In genomic region chr2:156776907-156777306, GRCm38 (mm10) we compare ENCODE assay signal across 14 mouse cellular contexts. TPM values are rescaled to one million over a fixed set of nuclear protein-coding genes. Genes with fewer than 3 reads are reported as not detected.
A peak's percentile ranks its signal among the peaks of the same experiment; 100 is the strongest.
DNase-seq lines count a peak whose midpoint lies in the region; ATAC-seq and TF ChIP-seq lines count a peak whose summit lies in the region.
"Had no signal": no experiment of that assay in that cellular context is flagged by ENCODE, and none has a peak within 500 bp of the region (broad histone marks: within the 10 kb centered on the region; RNA-seq: fewer than 3 reads in every experiment).

No protein-coding gene starts in this region.

- peaks cover 9% of the 10 kb centered on the region for H3K36me3 ChIP-seq in heart, embryonic 15.5 days
- no peaks in the 10 kb centered on the region for H3K36me3 ChIP-seq in lung, embryonic 16.5 days (ENCODE audit: control insufficient read depth, insufficient read depth, low read length)
- peaks cover 18% of the 10 kb centered on the region; the same call in 1 of the 2 replicates for H3K36me3 ChIP-seq in intestine, embryonic 14.5 days (ENCODE audit: control insufficient read depth, insufficient read depth, low read length)
- 0 out of 2 replicates have a peak, but pooled peaks cover 2% of the 10 kb centered on the region for H3K36me3 ChIP-seq in stomach, postnatal 0 days (ENCODE audit: control insufficient read depth, insufficient read depth, low read length)
- H3K36me3 ChIP-seq: hindbrain, embryonic 13.5 days; midbrain, embryonic 13.5 days; neural tube, embryonic 13.5 days had no signal

- intact Hi-C loops in heart, postnatal 36 days (cut with DNase I) = no loop called here

- no peak for TF ChIP-seq CTCF in stomach, postnatal 0 days (IDR thresholded peaks at IDR 0.05; ENCODE audit: low read depth)

- DNase-seq in heart, postnatal 36 days = no peak
- no peak for DNase-seq in lung, postnatal 10 days
- peak; percentile 51 for DNase-seq in intestine, embryonic 14.5 days (ENCODE audit: low spot score)
- no peak for DNase-seq in stomach, postnatal 0 days (ENCODE audit: low spot score)
- DNase-seq: adrenal gland, postnatal 10 days; thymus, postnatal 4 days had no signal

- H3K27ac ChIP-seq in heart, embryonic 15.5 days = peak overlapping the region; percentile 19
- H3K27ac ChIP-seq in lung, embryonic 16.5 days (ENCODE audit: low read length) = no peak overlapping the region; the same call in 1 of the 2 replicates
- H3K27ac ChIP-seq in intestine, embryonic 14.5 days (ENCODE audit: low read depth) = peak overlapping the region; percentile 24
- peak overlapping the region; percentile 78 for H3K27ac ChIP-seq in stomach, postnatal 0 days (replicated peaks)
- H3K27ac ChIP-seq: hindbrain, embryonic 13.5 days; midbrain, embryonic 13.5 days; neural tube, embryonic 13.5 days had no signal

- H3K27me3 ChIP-seq in heart, embryonic 15.5 days = no peaks in the 10 kb centered on the region
- H3K27me3 ChIP-seq in lung, embryonic 16.5 days (ENCODE audit: control insufficient read depth, insufficient read depth, low read depth, low read length) = no peaks in the 10 kb centered on the region
- H3K27me3 ChIP-seq in intestine, embryonic 14.5 days (replicated peaks; ENCODE audit: control insufficient read depth, insufficient read depth, low read length) = no peaks in the 10 kb centered on the region
- H3K27me3 ChIP-seq in stomach, postnatal 0 days (ENCODE audit: control insufficient read depth, insufficient read depth, low read length) = no peaks in the 10 kb centered on the region
- H3K27me3 ChIP-seq: Patski had no signal

- H3K9ac ChIP-seq in heart, embryonic 15.5 days = peak overlapping the region; percentile 53
- H3K9ac ChIP-seq in lung, embryonic 16.5 days (ENCODE audit: low read length) = peak overlapping the region; percentile 41; the same call in 1 of the 2 replicates
- H3K9ac ChIP-seq in intestine, embryonic 14.5 days (ENCODE audit: low read length) = peak overlapping the region; percentile 49
- peak overlapping the region; percentile 71 for H3K9ac ChIP-seq in stomach, postnatal 0 days (ENCODE audit: low read length)
- H3K9ac ChIP-seq: hindbrain, embryonic 13.5 days; midbrain, embryonic 13.5 days; neural tube, embryonic 13.5 days had no signal

- no peak for ATAC-seq in heart, embryonic 15.5 days (replicated peaks; ENCODE audit: insufficient number of reproducible peaks, insufficient read depth, low FRiP score, low read depth)
- ATAC-seq in lung, embryonic 16.5 days (ENCODE audit: low read depth) = no peak
- no peak for ATAC-seq in intestine, embryonic 14.5 days (replicated peaks; ENCODE audit: low FRiP score, low TSS enrichment, low read depth)
- ATAC-seq in stomach, postnatal 0 days (ENCODE audit: low FRiP score, low TSS enrichment) = no peak
- ATAC-seq in inflammation-experienced regulatory T-cells, adult 6 months = no peak
- ATAC-seq: midbrain, embryonic 13.5 days; Patski had no signal

- H3K4me3 ChIP-seq in heart, embryonic 15.5 days = peak overlapping the region; percentile 44
- peak overlapping the region; percentile 27 for H3K4me3 ChIP-seq in lung, embryonic 16.5 days (ENCODE audit: low read length)
- H3K4me3 ChIP-seq in intestine, embryonic 14.5 days (ENCODE audit: low read depth, low read length) = peak overlapping the region; percentile 37
- H3K4me3 ChIP-seq in stomach, postnatal 0 days (ENCODE audit: low read depth, low read length) = peak overlapping the region; percentile 44
- H3K4me3 ChIP-seq: hindbrain, embryonic 13.5 days; midbrain, embryonic 13.5 days; neural tube, embryonic 13.5 days had no signal

- no peak for TF ChIP-seq EP300 in stomach, postnatal 0 days (optimal IDR thresholded peaks at IDR 0.05)

- H3K4me2 ChIP-seq in heart, embryonic 15.5 days = peak overlapping the region; percentile 84
- peak overlapping the region; percentile 32 for H3K4me2 ChIP-seq in lung, embryonic 16.5 days (ENCODE audit: low read depth, low read length)
- H3K4me2 ChIP-seq in intestine, embryonic 14.5 days (ENCODE audit: low read length) = peak overlapping the region; percentile 45
- peak overlapping the region; percentile 54 for H3K4me2 ChIP-seq in stomach, postnatal 0 days (replicated peaks; ENCODE audit: low read depth)
- H3K4me2 ChIP-seq: hindbrain, embryonic 13.5 days; midbrain, embryonic 13.5 days; neural tube, embryonic 13.5 days had no signal

- H3K4me1 ChIP-seq in heart, embryonic 15.5 days (replicated peaks) = peaks cover 65% of the 10 kb centered on the region
- H3K4me1 ChIP-seq in lung, embryonic 16.5 days (replicated peaks; ENCODE audit: control insufficient read depth, insufficient read depth, low read length) = peaks cover 33% of the 10 kb centered on the region
- H3K4me1 ChIP-seq in intestine, embryonic 14.5 days (replicated peaks; ENCODE audit: control insufficient read depth, insufficient read depth, low read length) = peaks cover 24% of the 10 kb centered on the region
- H3K4me1 ChIP-seq in stomach, postnatal 0 days (replicated peaks; ENCODE audit: control insufficient read depth, insufficient read depth) = no peaks in the 10 kb centered on the region

- 59% methylated on average over 2 of the region's 2 CpGs for WGBS in heart, embryonic 15.5 days
- 80% methylated on average over 2 of the region's 2 CpGs for WGBS in lung, embryonic 16.5 days
- 88% methylated on average over 2 of the region's 2 CpGs for WGBS in intestine, embryonic 14.5 days
- 61% methylated on average over 2 of the region's 2 CpGs for WGBS in stomach, postnatal 0 days

- no peaks in the 10 kb centered on the region for H3K9me3 ChIP-seq in heart, embryonic 15.5 days (replicated peaks)
- no peaks in the 10 kb centered on the region for H3K9me3 ChIP-seq in lung, embryonic 16.5 days (ENCODE audit: control insufficient read depth, low read length)
- no peaks in the 10 kb centered on the region for H3K9me3 ChIP-seq in intestine, embryonic 14.5 days (ENCODE audit: control insufficient read depth, low read length)
- H3K9me3 ChIP-seq in stomach, postnatal 0 days (ENCODE audit: control insufficient read depth, low read length) = no peaks in the 10 kb centered on the region
- H3K9me3 ChIP-seq: hindbrain, embryonic 13.5 days; midbrain, embryonic 13.5 days; neural tube, embryonic 13.5 days had no signal

RNA-seq across cellular contexts. Expression of gene Myl9, which starts 1.7 kb away (rescaled TPM):
- polyA plus RNA-seq in heart, embryonic 15.5 days (2015; fragmentation: Nextera tagmentation; extraction: Ambion mirVana) = 1,553 and 1,598 TPM in 2 replicates
- total RNA-seq in heart, postnatal 36 days (2021) = 100 to 1,000 TPM in 1 of 2 experiments, 10 to 100 TPM in 1; 97.9 to 115 TPM
- polyA plus RNA-seq in lung, embryonic 16.5 days (2015; fragmentation: Nextera tagmentation; extraction: Ambion mirVana) = 371 and 400 TPM in 2 replicates
- polyA plus RNA-seq in intestine, embryonic 14.5 days (2014; fragmentation: Nextera tagmentation; extraction: Ambion mirVana) = 1,449 and 1,579 TPM in 2 replicates
- polyA plus RNA-seq in stomach, postnatal 0 days (2015; fragmentation: Nextera tagmentation; extraction: Ambion mirVana) = 2,268 and 2,333 TPM in 2 replicates
- not detected for polyA plus RNA-seq in inflammation-experienced regulatory T-cells, adult 6 months (2017; shearing (Covaris generic))
- total RNA-seq: common myeloid progenitor, adult 5-6 weeks had no signal

Comparison
In these comparisons a context has a peak if more than half of its experiments do, and no peak if none do; other contexts are left out.
1. H3K4me2 ChIP-seq: peak in every context shown above with its lines; median percentile 84 in heart, embryonic 15.5 days; 54 in stomach, postnatal 0 days; 45 in intestine, embryonic 14.5 days; 32 in lung, embryonic 16.5 days.
2. RNA of gene Myl9, which starts 1.7 kb away (polyA plus RNA-seq): 2,268 to 2,333 TPM in stomach, postnatal 0 days, 1,553 to 1,598 TPM in heart, embryonic 15.5 days, 1,449 to 1,579 TPM in intestine, embryonic 14.5 days and 371 to 400 TPM in lung, embryonic 16.5 days; not detected in inflammation-experienced regulatory T-cells, adult 6 months; every median in the first group is over 100 times any median in the second.
3. Peak in every context shown above with its lines, with median percentiles within 50 percentile points of each other: H3K4me3 ChIP-seq and H3K9ac ChIP-seq.